8 mouse cellular contexts compared by ENCODE assay signal in genomic region chr9:89704265-89705196, GRCm38 (mm10). TPM values are rescaled to one million over a fixed set of nuclear protein-coding genes. Genes with fewer than 3 reads are reported as not detected.
DNase-seq lines count a peak whose midpoint lies in the region; ATAC-seq lines count a peak whose summit lies in the region.

Gene Tmed3, minus strand, starts transcription at chr9:89705068.

- no peaks in the 10 kb centered on the region for H3K27me3 ChIP-seq in hindbrain, embryonic 16.5 days (replicated peaks; ENCODE audit: control insufficient read depth, insufficient read depth, low read length)

- DNase-seq in WW6 (ENCODE audit: low read depth, low spot score) = peak; percentile 60
- DNase-seq in cerebellum, postnatal 4 days (ENCODE audit: low spot score in 2 of 2) = peak; percentile 76 to 83
- peak; percentile 89 for DNase-seq in gastrocnemius, adult 18-20 months (ENCODE audit: low spot score)
- DNase-seq in left cerebral cortex, adult 18-20 months (ENCODE audit: low spot score in 2 of 2) = peak; percentile 88 to 95
- peak; percentile 96 for DNase-seq in right cerebral cortex, adult 18-20 months
- peak; percentile 31 for DNase-seq in urinary bladder, postnatal 10 days (ENCODE audit: low spot score)

- H3K9ac ChIP-seq in hindbrain, embryonic 16.5 days (ENCODE audit: low read depth, low read length) = peak within 1 kb of the TSS; percentile 87

- peak; percentile 99 for ATAC-seq in hindbrain, embryonic 16.5 days

- H3K9me3 ChIP-seq in hindbrain, embryonic 16.5 days (ENCODE audit: control insufficient read depth, low read length) = no peaks in the 10 kb centered on the region

- H3K36me3 ChIP-seq in hindbrain, embryonic 16.5 days (ENCODE audit: control insufficient read depth, insufficient read depth, low read length) = peaks cover 8% of the 10 kb centered on the region; the same call in 1 of the 2 replicates
- H3K36me3 ChIP-seq in macrophage (ENCODE audit: inconsistent target) = peaks cover 11% of the 10 kb centered on the region

- WGBS in hindbrain, embryonic 16.5 days = 2% methylated on average over 52 of the region's 52 CpGs
- 2% methylated on average over 50 of the region's 52 CpGs for WGBS in macrophage (ENCODE audit: missing documents)

- H3K4me1 ChIP-seq in hindbrain, embryonic 16.5 days (ENCODE audit: control insufficient read depth, insufficient read depth, low read depth, low read length) = peaks cover 7% of the 10 kb centered on the region

- H3K27ac ChIP-seq in hindbrain, embryonic 16.5 days (ENCODE audit: low read depth, low read length) = peak within 1 kb of the TSS; percentile 85
- H3K27ac ChIP-seq in macrophage = peak within 1 kb of the TSS; percentile 38

- H3K79me2 ChIP-seq in macrophage (ENCODE audit: inconsistent target) = no peaks in the 10 kb centered on the region

- H3K4me2 ChIP-seq in hindbrain, embryonic 16.5 days (ENCODE audit: low read length) = peak within 1 kb of the TSS; percentile 92

- peak within 1 kb of the TSS; percentile 77 for H3K4me3 ChIP-seq in hindbrain, embryonic 16.5 days (ENCODE audit: low read length)
- H3K4me3 ChIP-seq in macrophage (ENCODE audit: inconsistent target) = peak within 1 kb of the TSS; percentile 68

RNA-seq across cellular contexts. Expression of gene Tmed3, which starts in this region (rescaled TPM):
- 10 to 100 TPM; 14.2 to 14.4 TPM for total RNA-seq in gastrocnemius, adult 18-20 months (2021)
- 65.5 and 65.9 TPM in 2 replicates for polyA plus RNA-seq in hindbrain, embryonic 16.5 days (2015; fragmentation: Nextera tagmentation; extraction: Ambion mirVana)
- 10 to 100 TPM; 26.2 to 28.6 TPM for total RNA-seq in left cerebral cortex, adult 18-20 months (2021)
- total RNA-seq in macrophage (2018; cell fraction: chromatin; rRNA removed) = 10 to 100 TPM in 6 of 26 experiments, 1 to 10 TPM in 20; 2.2 to 28.1 (median 4.9) TPM
- total RNA-seq in macrophage (2018; cell fraction: cytosol; rRNA removed) = 10 to 100 TPM; 60.0 to 95.1 (median 75.7) TPM
- 10 to 100 TPM; 11.6 to 66.9 (median 34.3) TPM for total RNA-seq in macrophage (2018; cell fraction: nucleus; rRNA removed)
- polyA plus RNA-seq in macrophage (2018) = 58.1 to 96.9 TPM (median 87.0 TPM) in 3 replicates

Comparison
In these comparisons a context has a peak if more than half of its experiments do, and no peak if none do; other contexts are left out.
1. Peak in every context shown above with its lines: DNase-seq, ATAC-seq, H3K4me3 ChIP-seq and H3K27ac ChIP-seq.
2. DNase-seq: peak in every context shown above with its lines; median percentile 96 in right cerebral cortex, adult 18-20 months; 92 in left cerebral cortex, adult 18-20 months; 89 in gastrocnemius, adult 18-20 months; 80 in cerebellum, postnatal 4 days; 60 in WW6; 31 in urinary bladder, postnatal 10 days.